Mouse (Mus musculus): ENCODE data around the gene Akap14.

GRCm38 (mm10) chrX:37198676-37199075 is 30.0 kb upstream of the Akap14 start:
- TF ChIP-seq POLR2A (IDR thresholded peaks at IDR 0.05; ENCODE audit: insufficient read length, low read depth) (no peak), MYOD1 (IDR thresholded peaks at IDR 0.05; ENCODE audit: control insufficient read depth in 1 of 3, insufficient read length in 2 of 3, low read depth in 2 of 3) (no peak), MAX (IDR thresholded peaks at IDR 0.05; ENCODE audit: low read depth) (no peak), USF1 (IDR thresholded peaks at IDR 0.05; ENCODE audit: low read depth) (no peak), POLR2AphosphoS2 (IDR thresholded peaks at IDR 0.05; ENCODE audit: insufficient read length, low read depth) (no peak), TCF12 (IDR thresholded peaks at IDR 0.05; ENCODE audit: insufficient read depth, poor library complexity, severe bottlenecking) (no peak), E2F4 (IDR thresholded peaks at IDR 0.05; ENCODE audit: insufficient read depth) (no peak), MYOG (IDR thresholded peaks at IDR 0.05; ENCODE audit: control insufficient read depth in 1 of 3, insufficient read depth in 1 of 3, insufficient read length in 2 of 3, low read depth in 2 of 3) (no peak), TCF3 (IDR thresholded peaks at IDR 0.05; ENCODE audit: insufficient read length, low read depth) (no peak), CEBPB (IDR thresholded peaks at IDR 0.05; ENCODE audit: insufficient read depth, poor library complexity, severe bottlenecking) (no peak), REST (IDR thresholded peaks at IDR 0.05; ENCODE audit: insufficient read depth, insufficient read length) (no peak)

All from myocyte (in vitro differentiated cells).